Mouse (Mus musculus) heart, embryonic 11.5 days (tissue): ENCODE measurements around the gene Knl1. TPM values are rescaled to one million over a fixed set of nuclear protein-coding genes. Genes with fewer than 3 reads are reported as not detected.

Source experiments
- ATAC-seq: fragments of 200-750 bp; cut with Nextera tagmentation; replicated peaks from 2 replicates; pipeline ENCODE4 v1.8.0; 2017; ENCODE audit warnings: moderate library complexity; ENCODE audit not compliant: insufficient number of reproducible peaks, low FRiP score, low TSS enrichment
- H3K27ac ChIP-seq: fragments of 300-500 bp; sonication (generic); 2 replicates; pipeline ENCODE4 v1.5.1; 2014; ENCODE audit warnings: mild to moderate bottlenecking, low read depth, low read length
- H3K27me3 ChIP-seq: fragments of 300-500 bp; sonication (generic); 2 replicates; pipeline ENCODE4 v1.6.1; 2014; ENCODE audit warnings: mild to moderate bottlenecking, low read length, mixed read lengths; ENCODE audit not compliant: control insufficient read depth, insufficient read depth
- H3K36me3 ChIP-seq: fragments of 300-500 bp; sonication (generic); 2 replicates; pipeline ENCODE4 v1.6.1; 2014; ENCODE audit warnings: mild to moderate bottlenecking, low read length, moderate library complexity, mixed read lengths; ENCODE audit not compliant: control insufficient read depth, insufficient read depth
- H3K4me1 ChIP-seq: fragments of 300-500 bp; sonication (generic); 2 replicates; pipeline ENCODE4 v1.6.1; 2014; ENCODE audit warnings: low read length; ENCODE audit not compliant: control insufficient read depth, insufficient read depth
- H3K4me2 ChIP-seq: fragments of 300-500 bp; sonication (generic); 2 replicates; pipeline ENCODE4 v1.6.1; 2014; ENCODE audit warnings: mild to moderate bottlenecking, moderate library complexity
- H3K4me3 ChIP-seq: fragments of 300-500 bp; sonication (generic); 2 replicates; pipeline ENCODE4 v1.5.1; 2014; ENCODE audit warnings: low read depth, low read length
- H3K9ac ChIP-seq: fragments of 300-500 bp; sonication (generic); 2 replicates; pipeline ENCODE4 v1.6.1; 2014; ENCODE audit warnings: mild to moderate bottlenecking, low read depth, low read length, moderate library complexity
- H3K9me3 ChIP-seq: fragments of 300-500 bp; sonication (generic); replicated peaks from 2 replicates; pipeline ENCODE4 v1.6.1; 2016; ENCODE audit warnings: low read length; ENCODE audit not compliant: control insufficient read depth
- WGBS: fragments of 180-500 bp; shearing (Covaris S2); extraction: QIAGEN DNeasy Blood & Tissue Kit; methylation state at CpG from one replicate; pipeline ENCODE4 v1.1.7; 2014; ENCODE audit not compliant: insufficient replicate concordance; 5-methylcytosine and 5-hydroxymethylcytosine counted together
- polyA plus RNA-seq: library from polyadenylated mRNA; unstranded; fragments of >200 nt; fragmentation: Nextera tagmentation; extraction: Ambion mirVana; gene quantifications from 2 replicates; pipeline ENCODE4 v1.2.1, GENCODE M21; 2014

The Knl1 gene
- polyA plus RNA-seq, 1 experiment from 2014 or later, result 30.9 TPM

GRCm38 (mm10) chr2:119028941-119029551, 17.9 kb upstream of the Knl1 start, which contains the start of gene Ccdc32:
Gene Ccdc32 (minus strand): TSS chr2:119029393.
- Histone ChIP-seq H3K4me1 (peaks cover 12% of the 10 kb centered on the region; the same call in 1 of the 2 replicates), H3K4me3 (peak within 1 kb of the TSS; percentile 75), H3K4me2 (peak within 1 kb of the TSS; percentile 79), H3K27ac (no peak within 1 kb of the TSS), H3K36me3 (peaks cover 3% of the 10 kb centered on the region; the same call in 1 of the 2 replicates), H3K27me3 (no peaks in the 10 kb centered on the region), H3K9me3 (no peaks in the 10 kb centered on the region), H3K9ac (peak within 1 kb of the TSS; percentile 82)
- WGBS, result 0% methylated on average over 28 of the region's 28 CpGs
- peak; percentile 82 for ATAC-seq

- Histone ChIP-seq H3K27me3 (no peaks in the 10 kb centered on the region), H3K4me1 (peaks cover 20% of the 10 kb centered on the region), H3K27ac (no peak overlapping the region), H3K9me3 (no peaks in the 10 kb centered on the region), H3K36me3 (no peaks in the 10 kb centered on the region), H3K4me3 (no peak overlapping the region), H3K4me2 (no peak overlapping the region), H3K9ac (no peak overlapping the region)
- no peak for ATAC-seq
- WGBS, result 58% methylated on average over 4 of the region's 4 CpGs
Observed at GRCm38 (mm10) chr2:119032191-119032590, 14.7 kb upstream of the Knl1 start.

- peak within 1 kb of the TSS; percentile 91 for H3K4me3 ChIP-seq
- H3K27me3 ChIP-seq, result no peaks in the 10 kb centered on the region
- H3K4me1 ChIP-seq, result peaks cover 7% of the 10 kb centered on the region
- peaks cover 3% of the 10 kb centered on the region; the same call in 1 of the 2 replicates for H3K36me3 ChIP-seq
- H3K4me2 ChIP-seq, result peak within 1 kb of the TSS; percentile 85
- H3K9me3 ChIP-seq, result no peaks in the 10 kb centered on the region
- peak; percentile 91 for ATAC-seq
- peak within 1 kb of the TSS; percentile 94 for H3K27ac ChIP-seq
- peak within 1 kb of the TSS; percentile 95 for H3K9ac ChIP-seq
- WGBS, result under 1% methylated on average over 49 of the region's 49 CpGs
Observed at GRCm38 (mm10) chr2:119034656-119035396, 12.1 kb upstream of the Knl1 start, which contains the start of gene Rpusd2. Gene Rpusd2 (plus strand): TSS chr2:119034790.

- WGBS, result 12% methylated on average over 7 of the region's 7 CpGs
- peak; percentile 33; the same call in 1 of the 2 replicates for ATAC-seq
Observed at GRCm38 (mm10) chr2:119035397-119035745, 11.5 kb upstream of the Knl1 start.

GRCm38 (mm10) chr2:119040882-119041281, 6.0 kb upstream of the Knl1 start:
- H3K27ac ChIP-seq, result no peak overlapping the region
- H3K4me3 ChIP-seq, result no peak overlapping the region
- H3K4me2 ChIP-seq, result no peak overlapping the region
- H3K9me3 ChIP-seq, result no peaks in the 10 kb centered on the region
- H3K9ac ChIP-seq, result no peak overlapping the region
- H3K4me1 ChIP-seq, result no peaks in the 10 kb centered on the region
- no peak for ATAC-seq
- H3K27me3 ChIP-seq, result no peaks in the 10 kb centered on the region
- peaks cover 3% of the 10 kb centered on the region; the same call in 1 of the 2 replicates for H3K36me3 ChIP-seq
- 50% methylated on average over 4 of the region's 4 CpGs for WGBS

More at GRCm38 (mm10) chr2:119035397-119035745, 11.5 kb upstream of the Knl1 start:
- Histone ChIP-seq H3K4me2 (peak overlapping the region; percentile 85), H3K4me1 (peaks cover 7% of the 10 kb centered on the region), H3K27ac (peak overlapping the region; percentile 94), H3K9me3 (no peaks in the 10 kb centered on the region), H3K4me3 (peak overlapping the region; percentile 91), H3K9ac (peak overlapping the region; percentile 95), H3K27me3 (no peaks in the 10 kb centered on the region), H3K36me3 (peaks cover 3% of the 10 kb centered on the region; the same call in 1 of the 2 replicates)

- no peak overlapping the region for H3K9ac ChIP-seq
- 49% methylated on average over 2 of the region's 2 CpGs for WGBS
- H3K4me3 ChIP-seq, result no peak overlapping the region
- peaks cover 6% of the 10 kb centered on the region for H3K4me1 ChIP-seq
- no peak for ATAC-seq
- H3K36me3 ChIP-seq, result no peaks in the 10 kb centered on the region
- no peaks in the 10 kb centered on the region for H3K9me3 ChIP-seq
- H3K27me3 ChIP-seq, result no peaks in the 10 kb centered on the region
- no peak overlapping the region for H3K27ac ChIP-seq
- H3K4me2 ChIP-seq, result no peak overlapping the region
Observed at GRCm38 (mm10) chr2:119045163-119045562, 1.8 kb upstream of the Knl1 start.

- H3K27ac ChIP-seq, result no peak overlapping the region
- no peaks in the 10 kb centered on the region for H3K27me3 ChIP-seq
- H3K36me3 ChIP-seq, result no peaks in the 10 kb centered on the region
- peak overlapping the region; percentile 66 for H3K4me2 ChIP-seq
- 22% methylated on average over 4 of the region's 4 CpGs for WGBS
- no peaks in the 10 kb centered on the region for H3K9me3 ChIP-seq
- H3K9ac ChIP-seq, result peak overlapping the region; percentile 77
- peaks cover 6% of the 10 kb centered on the region for H3K4me1 ChIP-seq
- ATAC-seq, result no peak
- H3K4me3 ChIP-seq, result peak overlapping the region; percentile 66
Observed at GRCm38 (mm10) chr2:119047849-119048248, 930 bp downstream of the Knl1 start.

- Histone ChIP-seq H3K9ac (no peak overlapping the region), H3K4me1 (peaks cover 6% of the 10 kb centered on the region), H3K4me3 (no peak overlapping the region), H3K4me2 (no peak overlapping the region), H3K9me3 (no peaks in the 10 kb centered on the region), H3K27ac (no peak overlapping the region), H3K36me3 (no peaks in the 10 kb centered on the region), H3K27me3 (no peaks in the 10 kb centered on the region)
- no peak for ATAC-seq
- WGBS, result 91% methylated on average over 4 of the region's 4 CpGs
Observed at GRCm38 (mm10) chr2:119050132-119050650, 3.3 kb downstream of the Knl1 start.
